Mouse (Mus musculus) activated CD4-positive, CD25-positive, alpha-beta regulatory T cell, adult 4 months (primary cell): ENCODE data around the gene Rasgrp1. TPM values are rescaled to one million over a fixed set of nuclear protein-coding genes. Genes with fewer than 3 reads are reported as not detected.

Source experiments
- ATAC-seq: one replicate; pipeline ENCODE4 v1.8.0; 2017
- polyA plus RNA-seq, 2 experiments: library from polyadenylated mRNA; unstranded; fragments of 100-300 nt; shearing (Covaris generic); gene quantifications; one replicate each; pipeline ENCODE4 v1.2.1; 2017

Gene Rasgrp1
- polyA plus RNA-seq, 2 experiments from 2014 or later, result 62.0 to 66.3 TPM

DNA sequence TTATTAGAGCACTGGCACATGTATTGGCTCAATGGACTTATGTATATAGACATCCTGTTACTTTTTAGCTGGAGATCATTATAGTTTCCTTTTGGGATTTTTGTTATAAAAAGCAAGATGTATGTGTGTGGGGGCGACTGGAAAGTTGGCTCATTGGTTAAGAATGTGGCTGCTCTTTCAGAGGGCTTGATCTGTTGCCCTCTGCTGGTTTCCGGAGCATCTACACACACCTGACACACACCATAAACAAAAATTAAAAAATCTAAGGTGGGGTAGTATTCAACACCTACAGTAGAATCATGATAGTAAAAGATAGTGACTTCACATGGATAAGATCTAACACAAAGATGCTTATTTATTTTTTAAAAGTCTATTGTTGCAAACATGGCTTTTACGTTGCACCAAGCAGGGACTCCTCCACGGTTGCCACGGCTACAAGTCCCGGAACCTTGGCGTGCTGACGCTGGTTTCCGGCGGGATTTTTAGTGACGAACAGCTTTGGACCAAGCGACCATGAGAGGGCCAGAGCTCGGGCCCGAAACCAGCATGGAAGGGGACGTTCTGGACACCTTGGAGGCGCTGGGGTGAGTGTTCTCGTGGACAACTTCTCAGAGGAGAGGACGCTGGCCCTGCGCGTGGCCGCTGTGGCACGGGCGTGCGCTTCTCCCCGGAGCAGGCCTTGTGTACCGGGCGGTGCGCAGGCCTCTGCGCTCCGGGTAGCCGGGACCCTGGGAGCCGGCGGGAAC is 93.4 kb downstream of the Rasgrp1 start, which contains the start of gene Fam98b:
Gene Fam98b, plus strand, starts transcription at position 485 of the 746 bp plus-strand sequence.
- ATAC-seq, result peak; percentile 98

DNA sequence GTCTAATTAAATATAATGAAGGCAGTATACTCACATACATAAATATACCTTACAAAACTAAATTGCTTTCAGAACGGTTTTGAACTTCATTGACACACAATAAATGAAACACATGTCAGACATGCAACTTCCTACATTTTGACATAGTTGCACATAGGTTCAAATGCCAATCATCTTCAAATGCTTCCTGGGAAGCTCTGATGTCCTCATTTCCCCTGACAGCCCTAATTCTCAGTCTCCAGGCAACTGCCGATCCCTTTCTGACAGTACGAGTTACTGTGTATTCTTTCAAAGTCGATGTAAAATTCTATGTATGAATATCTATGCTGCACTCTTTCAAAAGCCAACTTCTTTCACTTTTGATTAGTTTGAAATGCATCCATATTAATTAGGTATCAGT is 100.8 kb downstream of the Rasgrp1 start:
- no peak for ATAC-seq

DNA sequence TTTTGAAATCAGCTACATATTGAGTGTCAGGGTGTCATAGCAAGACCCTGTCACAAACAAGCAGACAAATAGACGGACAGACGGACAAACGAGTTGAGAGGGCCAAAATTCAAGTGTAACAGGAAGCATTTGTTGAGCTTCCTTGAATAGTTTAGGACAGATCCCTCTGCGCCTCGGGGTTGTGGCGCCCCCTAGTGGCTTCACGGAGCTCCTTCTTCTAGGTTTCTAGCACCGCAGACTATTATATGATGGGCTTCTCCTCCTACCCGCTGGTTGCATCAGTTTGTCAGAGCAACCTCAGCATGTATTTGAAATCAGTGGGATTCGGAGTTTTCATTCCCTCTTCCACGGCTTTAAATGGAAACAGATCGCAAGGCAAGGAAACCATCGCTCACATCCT is 111.5 kb downstream of the Rasgrp1 start:
- peak; percentile 52 for ATAC-seq

DNA sequence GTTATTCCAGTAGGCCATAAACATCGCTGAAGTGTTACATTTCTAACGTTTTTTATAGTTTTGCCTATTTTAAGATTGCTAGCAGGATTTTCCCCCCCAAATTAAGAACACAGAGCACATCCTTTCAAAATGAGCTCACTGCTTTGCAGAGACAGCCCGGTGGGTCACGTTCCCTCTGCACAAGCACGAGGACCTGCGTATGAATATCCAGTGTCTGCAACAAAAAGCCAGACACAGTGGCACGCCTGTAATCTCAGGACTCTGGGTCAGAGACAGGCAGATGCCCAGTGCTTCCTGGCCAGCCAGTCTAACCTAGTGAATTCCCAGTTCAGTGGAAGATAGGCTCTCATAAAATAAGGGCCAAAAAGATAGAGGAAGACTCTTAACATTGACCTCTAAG is 112.5 kb downstream of the Rasgrp1 start:
- ATAC-seq, result no peak

Other genes with a start within 250 kb of the Rasgrp1 start
- gene Spred1, start 221.6 kb downstream of the Rasgrp1 start, polyA plus RNA-seq, result 1 to 10 TPM; 1.8 to 2.2 TPM
- 1 to 10 TPM; 7.8 to 9.5 TPM for gene Fam98b, start 93.3 kb downstream of the Rasgrp1 start, polyA plus RNA-seq